Mouse (Mus musculus): ENCODE data around the gene Auts2. TPM values are rescaled to one million over a fixed set of nuclear protein-coding genes. Genes with fewer than 3 reads are reported as not detected.
"Not testable (repeated sequence)": the region's sequence is repeated elsewhere in the genome, so short reads cannot be mapped to it uniquely, and the experiment has no call there.

The Auts2 gene
- polyA plus RNA-seq (2014; fragmentation: Nextera tagmentation; extraction: Ambion mirVana), result 29.4 and 35.2 TPM in 2 replicates

- WGBS, result under 1% methylated on average over 29 of the region's 105 CpGs
- Histone ChIP-seq H3K9me3 (ENCODE audit: control insufficient read depth, low read length) (no peaks in the 10 kb centered on the region), H3K4me2 (ENCODE audit: low read depth, low read length) (peak within 1 kb of the TSS; percentile 59), H3K4me1 (ENCODE audit: control insufficient read depth, insufficient read depth, low read length) (peaks cover 21% of the 10 kb centered on the region), H3K36me3 (ENCODE audit: control insufficient read depth, insufficient read depth, low read length) (no peaks in the 10 kb centered on the region), H3K9ac (ENCODE audit: low read depth, low read length) (peak within 1 kb of the TSS; percentile 88), H3K27me3 (replicated peaks; ENCODE audit: control insufficient read depth, insufficient read depth, low read length) (no peaks in the 10 kb centered on the region), H3K27ac (replicated peaks; ENCODE audit: low read depth, low read length) (peak within 1 kb of the TSS; percentile 87), H3K4me3 (ENCODE audit: low read depth, low read length) (peak within 1 kb of the TSS; percentile 84)
- peak; percentile 97 for DNase-seq (ENCODE audit: low spot score)
- ATAC-seq (ENCODE audit: low read depth), result peak; percentile 94
These were observed at the start of gene Auts2 for GRCm38 (mm10) chr5:132543118-132544071. Gene Auts2, minus strand, starts transcription at chr5:132543344.

GRCm38 (mm10) chr5:132591721-132592695 lies 48.9 kb upstream of the Auts2 start:
- Histone ChIP-seq H3K4me2 (ENCODE audit: low read depth, low read length) (no peak overlapping the region), H3K9ac (ENCODE audit: low read depth, low read length) (no peak overlapping the region), H3K4me1 (ENCODE audit: control insufficient read depth, insufficient read depth, low read length) (no peaks in the 10 kb centered on the region), H3K4me3 (ENCODE audit: low read depth, low read length) (no peak overlapping the region), H3K27ac (replicated peaks; ENCODE audit: low read depth, low read length) (no peak overlapping the region), H3K27me3 (replicated peaks; ENCODE audit: control insufficient read depth, insufficient read depth, low read length) (no peaks in the 10 kb centered on the region), H3K36me3 (ENCODE audit: control insufficient read depth, insufficient read depth, low read length) (no peaks in the 10 kb centered on the region), H3K9me3 (ENCODE audit: control insufficient read depth, low read length) (no peaks in the 10 kb centered on the region)
- WGBS, result 74% methylated on average over 24 of the region's 24 CpGs
- no peak for DNase-seq (ENCODE audit: low spot score)
- ATAC-seq (ENCODE audit: low read depth), result no peak

- Histone ChIP-seq H3K36me3 (ENCODE audit: control insufficient read depth, insufficient read depth, low read length) (no peaks in the 10 kb centered on the region), H3K27ac (replicated peaks; ENCODE audit: low read depth, low read length) (no peak overlapping the region), H3K9me3 (ENCODE audit: control insufficient read depth, low read length) (no peaks in the 10 kb centered on the region), H3K9ac (ENCODE audit: low read depth, low read length) (no peak overlapping the region), H3K4me2 (ENCODE audit: low read depth, low read length) (no peak overlapping the region), H3K4me3 (ENCODE audit: low read depth, low read length) (no peak overlapping the region), H3K4me1 (ENCODE audit: control insufficient read depth, insufficient read depth, low read length) (no peaks in the 10 kb centered on the region), H3K27me3 (replicated peaks; ENCODE audit: control insufficient read depth, insufficient read depth, low read length) (no peaks in the 10 kb centered on the region)
- WGBS, result 33% methylated on average over 7 of the region's 7 CpGs
- ATAC-seq (ENCODE audit: low read depth) (no peak), DNase-seq (ENCODE audit: low spot score) (peak; percentile 17)
These were observed 36.6 kb upstream of the Auts2 start for GRCm38 (mm10) chr5:132579774-132580173.

- not testable (repeated sequence) for H3K4me3 ChIP-seq (ENCODE audit: low read depth, low read length); H3K36me3 ChIP-seq (ENCODE audit: control insufficient read depth, insufficient read depth, low read length); H3K27me3 ChIP-seq (replicated peaks; ENCODE audit: control insufficient read depth, insufficient read depth, low read length); H3K4me1 ChIP-seq (ENCODE audit: control insufficient read depth, insufficient read depth, low read length); H3K4me2 ChIP-seq (ENCODE audit: low read depth, low read length); ATAC-seq (ENCODE audit: low read depth); H3K27ac ChIP-seq (replicated peaks; ENCODE audit: low read depth, low read length); H3K9ac ChIP-seq (ENCODE audit: low read depth, low read length); DNase-seq (ENCODE audit: low spot score); H3K9me3 ChIP-seq (ENCODE audit: control insufficient read depth, low read length)
- WGBS, result 83% methylated on average over 6 of the region's 6 CpGs
These were observed 17.6 kb upstream of the Auts2 start for GRCm38 (mm10) chr5:132560771-132561170.

- H3K9ac ChIP-seq (ENCODE audit: low read depth, low read length), result no peak overlapping the region
- no peak for ATAC-seq (ENCODE audit: low read depth)
- 59% methylated on average over 1 of the region's 1 CpGs for WGBS
These were observed 2.6 kb upstream of the Auts2 start for GRCm38 (mm10) chr5:132545761-132546160.

GRCm38 (mm10) chr5:132544176-132544995 lies 1.2 kb upstream of the Auts2 start:
- DNase-seq (ENCODE audit: low spot score) (peak; percentile 39), ATAC-seq (ENCODE audit: low read depth) (no peak)
- 8% methylated on average over 23 of the region's 26 CpGs for WGBS
- no peaks in the 10 kb centered on the region for H3K9me3 ChIP-seq (ENCODE audit: control insufficient read depth, low read length)
- H3K36me3 ChIP-seq (ENCODE audit: control insufficient read depth, insufficient read depth, low read length), result no peaks in the 10 kb centered on the region
- H3K9ac ChIP-seq (ENCODE audit: low read depth, low read length), result peak overlapping the region; percentile 88
- H3K27ac ChIP-seq (replicated peaks; ENCODE audit: low read depth, low read length), result peak overlapping the region; percentile 87; the same call in 1 of the 2 replicates
- peaks cover 19% of the 10 kb centered on the region for H3K4me1 ChIP-seq (ENCODE audit: control insufficient read depth, insufficient read depth, low read length)
- peak overlapping the region; percentile 59 for H3K4me2 ChIP-seq (ENCODE audit: low read depth, low read length)
- peak overlapping the region; percentile 84 for H3K4me3 ChIP-seq (ENCODE audit: low read depth, low read length)
- no peaks in the 10 kb centered on the region for H3K27me3 ChIP-seq (replicated peaks; ENCODE audit: control insufficient read depth, insufficient read depth, low read length)

More at GRCm38 (mm10) chr5:132545761-132546160, 2.6 kb upstream of the Auts2 start:
- Histone ChIP-seq H3K4me2 (ENCODE audit: low read depth, low read length) (no peak overlapping the region), H3K27ac (replicated peaks; ENCODE audit: low read depth, low read length) (no peak overlapping the region), H3K27me3 (replicated peaks; ENCODE audit: control insufficient read depth, insufficient read depth, low read length) (no peaks in the 10 kb centered on the region), H3K4me3 (ENCODE audit: low read depth, low read length) (no peak overlapping the region), H3K4me1 (ENCODE audit: control insufficient read depth, insufficient read depth, low read length) (0 out of 2 replicates have a peak, but pooled peaks cover 8% of the 10 kb centered on the region), H3K9me3 (ENCODE audit: control insufficient read depth, low read length) (no peaks in the 10 kb centered on the region), H3K36me3 (ENCODE audit: control insufficient read depth, insufficient read depth, low read length) (no peaks in the 10 kb centered on the region)
- no peak for DNase-seq (ENCODE audit: low spot score)

- Histone ChIP-seq H3K4me2 (ENCODE audit: low read depth, low read length) (peak overlapping the region; percentile 59), H3K9ac (ENCODE audit: low read depth, low read length) (peak overlapping the region; percentile 88), H3K27me3 (replicated peaks; ENCODE audit: control insufficient read depth, insufficient read depth, low read length) (no peaks in the 10 kb centered on the region), H3K4me3 (ENCODE audit: low read depth, low read length) (peak overlapping the region; percentile 84), H3K27ac (replicated peaks; ENCODE audit: low read depth, low read length) (peak overlapping the region; percentile 87), H3K4me1 (ENCODE audit: control insufficient read depth, insufficient read depth, low read length) (peaks cover 21% of the 10 kb centered on the region), H3K9me3 (ENCODE audit: control insufficient read depth, low read length) (no peaks in the 10 kb centered on the region), H3K36me3 (ENCODE audit: control insufficient read depth, insufficient read depth, low read length) (no peaks in the 10 kb centered on the region)
- peak; percentile 71 for DNase-seq (ENCODE audit: low spot score)
- no peak; the same call in 1 of the 2 replicates for ATAC-seq (ENCODE audit: low read depth)
- WGBS, result under 1% methylated on average over 28 of the region's 28 CpGs
These were observed 643 bp downstream of the Auts2 start for GRCm38 (mm10) chr5:132542381-132543020.
